Mouse (Mus musculus): ENCODE measurements around the gene 2410002F23Rik. TPM values are rescaled to one million over a fixed set of nuclear protein-coding genes. Genes with fewer than 3 reads are reported as not detected.

Gene 2410002F23Rik
- total and polyA plus RNA-seq, 2 experiments, result 6.1 to 30.1 TPM

GRCm38 (mm10) chr7:44271309-44271708, 24.8 kb downstream of the 2410002F23Rik start:
- Histone ChIP-seq H3K27me3 (ENCODE audit: control insufficient read depth, insufficient read depth, low read length) (no peaks in the 10 kb centered on the region), H3K4me3 (ENCODE audit: insufficient read depth, low read depth, low read length) (no peak overlapping the region), H3K9ac (ENCODE audit: low read depth, low read length) (no peak overlapping the region), H3K27ac (replicated peaks; ENCODE audit: insufficient read depth, low read depth, low read length) (no peak overlapping the region), H3K79me2 (ENCODE audit: control insufficient read depth, insufficient read depth, low read length) (no peaks in the 10 kb centered on the region), H3K36me3 (ENCODE audit: control insufficient read depth, insufficient read depth, low read length) (no peaks in the 10 kb centered on the region), H3K4me1 (ENCODE audit: control insufficient read depth, insufficient read depth, low read length) (no peaks in the 10 kb centered on the region)
- peak; percentile 22 for DNase-seq (ENCODE audit: extremely low read depth, low read depth, low spot score)
- TF ChIP-seq POLR2A (IDR thresholded peaks at IDR 0.05; ENCODE audit: extremely low read depth, insufficient read depth, low read length) (no peak), CTCF (IDR thresholded peaks at IDR 0.05; ENCODE audit: low read depth, low read length) (no peak)
- WGBS, result 72% methylated on average over 2 of the region's 2 CpGs

DNA sequence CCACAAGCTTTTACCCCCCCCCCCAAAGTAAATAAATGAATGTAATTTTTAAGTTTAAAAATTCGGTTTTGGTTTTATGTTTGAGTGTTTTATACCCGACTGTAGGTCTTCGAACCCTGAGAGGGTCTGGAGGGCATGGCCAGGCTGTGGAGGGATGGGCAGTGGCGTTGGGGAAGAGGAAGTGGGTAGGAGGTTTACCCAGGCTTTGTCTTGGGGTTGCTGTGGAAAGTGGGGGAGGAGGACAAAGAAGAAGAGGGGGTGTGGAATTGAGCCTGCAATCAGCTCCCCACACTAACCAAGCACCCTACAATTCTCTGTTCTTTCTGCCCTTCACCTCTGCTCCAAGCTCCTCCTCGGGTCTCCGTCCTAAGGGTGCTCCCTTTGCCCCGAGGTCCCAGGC, 26.0 kb downstream of the 2410002F23Rik start:
- Histone ChIP-seq H3K27me3 (ENCODE audit: control insufficient read depth, insufficient read depth, low read length) (no peaks in the 10 kb centered on the region), H3K27ac (replicated peaks; ENCODE audit: insufficient read depth, low read depth, low read length) (no peak overlapping the region), H3K4me1 (ENCODE audit: control insufficient read depth, insufficient read depth, low read length) (no peaks in the 10 kb centered on the region), H3K9ac (ENCODE audit: low read depth, low read length) (no peak overlapping the region), H3K36me3 (ENCODE audit: control insufficient read depth, insufficient read depth, low read length) (no peaks in the 10 kb centered on the region), H3K79me2 (ENCODE audit: control insufficient read depth, insufficient read depth, low read length) (no peaks in the 10 kb centered on the region), H3K4me3 (ENCODE audit: insufficient read depth, low read depth, low read length) (no peak overlapping the region)
- 92% methylated on average over 7 of the region's 7 CpGs for WGBS
- TF ChIP-seq CTCF (IDR thresholded peaks at IDR 0.05; ENCODE audit: low read depth, low read length), result no peak
- TF ChIP-seq POLR2A (IDR thresholded peaks at IDR 0.05; ENCODE audit: extremely low read depth, insufficient read depth, low read length), result no peak
- DNase-seq (ENCODE audit: extremely low read depth, low read depth, low spot score), result no peak

- no peak overlapping the region for H3K9ac ChIP-seq (ENCODE audit: low read depth, low read length)
- DNase-seq (ENCODE audit: extremely low read depth, low read depth, low spot score), result no peak
- WGBS, result 80% methylated on average over 7 of the region's 7 CpGs
- no peaks in the 10 kb centered on the region for H3K36me3 ChIP-seq (ENCODE audit: control insufficient read depth, insufficient read depth, low read length)
- no peak overlapping the region for H3K27ac ChIP-seq (replicated peaks; ENCODE audit: insufficient read depth, low read depth, low read length)
- H3K4me1 ChIP-seq (ENCODE audit: control insufficient read depth, insufficient read depth, low read length), result no peaks in the 10 kb centered on the region
- TF ChIP-seq POLR2A (IDR thresholded peaks at IDR 0.05; ENCODE audit: extremely low read depth, insufficient read depth, low read length), result no peak
- TF ChIP-seq CTCF (IDR thresholded peaks at IDR 0.05; ENCODE audit: low read depth, low read length), result no peak
- H3K79me2 ChIP-seq (ENCODE audit: control insufficient read depth, insufficient read depth, low read length), result no peaks in the 10 kb centered on the region
- H3K27me3 ChIP-seq (ENCODE audit: control insufficient read depth, insufficient read depth, low read length), result no peaks in the 10 kb centered on the region
- no peak overlapping the region for H3K4me3 ChIP-seq (ENCODE audit: insufficient read depth, low read depth, low read length)
Measured at GRCm38 (mm10) chr7:44273446-44273845, 26.9 kb downstream of the 2410002F23Rik start.

- DNase-seq (ENCODE audit: extremely low read depth, low read depth, low spot score), result no peak
- TF ChIP-seq CTCF (IDR thresholded peaks at IDR 0.05; ENCODE audit: low read depth, low read length) (no peak), POLR2A (IDR thresholded peaks at IDR 0.05; ENCODE audit: extremely low read depth, insufficient read depth, low read length) (no peak)
- no peak overlapping the region for H3K27ac ChIP-seq (replicated peaks; ENCODE audit: insufficient read depth, low read depth, low read length)
- no peak overlapping the region for H3K4me3 ChIP-seq (ENCODE audit: insufficient read depth, low read depth, low read length)
- no peaks in the 10 kb centered on the region for H3K27me3 ChIP-seq (ENCODE audit: control insufficient read depth, insufficient read depth, low read length)
- no peaks in the 10 kb centered on the region for H3K4me1 ChIP-seq (ENCODE audit: control insufficient read depth, insufficient read depth, low read length)
- H3K79me2 ChIP-seq (ENCODE audit: control insufficient read depth, insufficient read depth, low read length), result no peaks in the 10 kb centered on the region
- H3K36me3 ChIP-seq (ENCODE audit: control insufficient read depth, insufficient read depth, low read length), result no peaks in the 10 kb centered on the region
- WGBS, result 49% methylated on average over 11 of the region's 11 CpGs
- no peak overlapping the region for H3K9ac ChIP-seq (ENCODE audit: low read depth, low read length)
Measured at GRCm38 (mm10) chr7:44274096-44274495, 27.6 kb downstream of the 2410002F23Rik start.

DNA sequence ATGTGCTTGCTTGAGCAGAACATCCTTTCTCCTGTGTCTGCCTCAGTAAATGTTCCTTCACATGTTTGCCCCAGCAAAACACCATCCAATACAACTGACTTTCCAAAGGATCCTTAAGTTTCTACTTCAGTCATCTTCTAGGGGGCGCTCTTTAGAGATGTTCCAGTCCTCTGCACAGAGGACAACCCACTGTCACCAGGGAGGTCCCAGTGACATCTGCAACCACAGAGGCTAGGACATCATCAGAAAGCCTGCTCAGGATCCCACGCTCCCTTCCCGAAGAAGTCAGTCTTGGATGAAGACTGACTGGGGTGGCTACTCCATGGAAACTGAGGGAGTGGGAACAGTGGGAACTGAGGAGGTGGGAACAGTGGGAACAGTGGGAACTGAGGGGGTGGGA, 29.0 kb downstream of the 2410002F23Rik start:
- TF ChIP-seq POLR2A (IDR thresholded peaks at IDR 0.05; ENCODE audit: extremely low read depth, insufficient read depth, low read length), result no peak
- TF ChIP-seq CTCF (IDR thresholded peaks at IDR 0.05; ENCODE audit: low read depth, low read length), result no peak
- H3K27me3 ChIP-seq (ENCODE audit: control insufficient read depth, insufficient read depth, low read length), result no peaks in the 10 kb centered on the region
- H3K36me3 ChIP-seq (ENCODE audit: control insufficient read depth, insufficient read depth, low read length), result no peaks in the 10 kb centered on the region
- H3K79me2 ChIP-seq (ENCODE audit: control insufficient read depth, insufficient read depth, low read length), result no peaks in the 10 kb centered on the region
- no peak overlapping the region for H3K27ac ChIP-seq (replicated peaks; ENCODE audit: insufficient read depth, low read depth, low read length)
- H3K4me1 ChIP-seq (ENCODE audit: control insufficient read depth, insufficient read depth, low read length), result no peaks in the 10 kb centered on the region
- DNase-seq (ENCODE audit: extremely low read depth, low read depth, low spot score), result no peak
- H3K9ac ChIP-seq (ENCODE audit: low read depth, low read length), result no peak overlapping the region
- 76% methylated on average over 3 of the region's 3 CpGs for WGBS
- no peak overlapping the region for H3K4me3 ChIP-seq (ENCODE audit: insufficient read depth, low read depth, low read length)

- DNase-seq (ENCODE audit: extremely low read depth, low read depth, low spot score), result no peak
- WGBS, result 80% methylated on average over 10 of the region's 10 CpGs
- Histone ChIP-seq H3K9ac (ENCODE audit: low read depth, low read length) (no peak overlapping the region), H3K36me3 (ENCODE audit: control insufficient read depth, insufficient read depth, low read length) (no peaks in the 10 kb centered on the region), H3K27me3 (ENCODE audit: control insufficient read depth, insufficient read depth, low read length) (no peaks in the 10 kb centered on the region), H3K4me1 (ENCODE audit: control insufficient read depth, insufficient read depth, low read length) (no peaks in the 10 kb centered on the region), H3K4me3 (ENCODE audit: insufficient read depth, low read depth, low read length) (no peak overlapping the region), H3K79me2 (ENCODE audit: control insufficient read depth, insufficient read depth, low read length) (no peaks in the 10 kb centered on the region), H3K27ac (replicated peaks; ENCODE audit: insufficient read depth, low read depth, low read length) (no peak overlapping the region)
- TF ChIP-seq POLR2A (IDR thresholded peaks at IDR 0.05; ENCODE audit: extremely low read depth, insufficient read depth, low read length) (no peak), CTCF (IDR thresholded peaks at IDR 0.05; ENCODE audit: low read depth, low read length) (no peak)
Measured at GRCm38 (mm10) chr7:44276461-44277249, 30.1 kb downstream of the 2410002F23Rik start.

Measured in liver, adult 2 months (tissue).